Mouse (Mus musculus) neural tube, embryonic 13.5 days (tissue): ENCODE data around the gene Teddm2. TPM values are rescaled to one million over a fixed set of nuclear protein-coding genes. Genes with fewer than 3 reads are reported as not detected.

Experiments
- ATAC-seq: fragments of 200-750 bp; cut with Nextera tagmentation; 2 replicates; pipeline ENCODE4 v1.8.0; 2017; ENCODE audit warnings: low read depth, mild to moderate bottlenecking, moderate TSS enrichment, moderate library complexity
- H3K27ac ChIP-seq: fragments of 300-500 bp; sonication (generic); replicated peaks from 2 replicates; pipeline ENCODE4 v1.5.1; 2015; ENCODE audit warnings: moderate library complexity, mild to moderate bottlenecking, inconsistent platforms
- H3K27me3 ChIP-seq: fragments of 300-500 bp; sonication (generic); 2 replicates; pipeline ENCODE4 v1.6.1; 2015; ENCODE audit warnings: mild to moderate bottlenecking, inconsistent platforms
- H3K36me3 ChIP-seq: fragments of 300-500 bp; sonication (generic); 2 replicates; pipeline ENCODE4 v1.6.1; 2015; ENCODE audit warnings: mild to moderate bottlenecking, inconsistent platforms
- H3K4me1 ChIP-seq: fragments of 300-500 bp; sonication (generic); replicated peaks from 2 replicates; pipeline ENCODE4 v1.6.1; 2015; ENCODE audit warnings: inconsistent platforms
- H3K4me2 ChIP-seq: fragments of 300-500 bp; sonication (generic); 2 replicates; pipeline ENCODE4 v1.6.1; 2015; ENCODE audit warnings: inconsistent platforms, mild to moderate bottlenecking, moderate library complexity
- H3K4me3 ChIP-seq: fragments of 300-500 bp; sonication (generic); 2 replicates; pipeline ENCODE4 v1.5.1; 2015; ENCODE audit warnings: mild to moderate bottlenecking, inconsistent platforms
- H3K9ac ChIP-seq: fragments of 300-500 bp; sonication (generic); 2 replicates; pipeline ENCODE4 v1.6.1; 2015; ENCODE audit warnings: moderate library complexity, mild to moderate bottlenecking, inconsistent platforms
- H3K9me3 ChIP-seq: fragments of 300-500 bp; sonication (generic); 2 replicates; pipeline ENCODE4 v1.6.1; 2016; ENCODE audit warnings: inconsistent platforms
- WGBS: fragments of 180-500 bp; shearing (Covaris S2); methylation state at CpG from one replicate; pipeline ENCODE4 v1.1.7; 2015; 5-methylcytosine and 5-hydroxymethylcytosine counted together
- polyA plus RNA-seq: library from polyadenylated mRNA; unstranded; fragments of >200 nt; fragmentation: Nextera tagmentation; extraction: Ambion mirVana; gene quantifications from 2 replicates; pipeline ENCODE4 v1.2.1, GENCODE M21; 2015

Gene Teddm2
- polyA plus RNA-seq: 1.1 and 1.4 TPM in 2 replicates

DNA sequence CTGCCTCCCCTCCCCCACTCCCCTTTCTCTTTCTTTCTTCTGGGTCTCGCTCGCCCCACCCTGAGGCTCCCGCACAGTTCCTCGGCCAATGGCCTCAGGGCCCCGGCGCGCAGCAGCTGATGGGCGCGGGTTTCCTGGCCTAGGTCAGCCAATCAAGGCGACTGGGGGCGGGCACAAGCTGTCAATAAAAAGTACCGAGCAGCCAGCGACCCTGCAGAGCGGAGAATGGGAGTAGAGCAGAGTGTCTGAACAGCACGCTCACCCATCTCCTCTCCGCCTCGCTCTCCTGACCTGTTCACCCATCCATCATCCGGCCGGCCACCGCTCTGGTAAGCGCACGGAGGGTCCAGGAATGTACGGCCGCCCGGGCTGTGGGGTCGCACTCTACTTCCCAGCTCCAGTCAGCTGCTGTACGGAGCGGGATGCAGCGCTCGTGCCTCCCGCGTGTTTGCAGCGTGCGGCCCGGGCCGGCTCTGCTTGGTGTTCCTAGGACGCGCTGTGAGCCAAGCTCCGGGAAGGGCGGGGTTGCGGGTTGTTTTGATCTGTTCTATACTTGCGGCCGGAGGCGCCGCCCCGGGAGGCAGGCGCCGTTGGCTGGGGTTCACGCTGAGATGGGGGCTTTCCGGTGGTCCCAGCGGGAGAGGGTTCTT, at the start of gene Teddm2, which contains the start of gene Glul:
TSS of gene Teddm2 (minus strand) at position 498 of the 650 bp plus-strand sequence.
TSS of gene Glul (plus strand) at position 214 of the 650 bp plus-strand sequence.
- peaks cover 41% of the 10 kb centered on the region for H3K4me1 ChIP-seq

GRCm38 (mm10) chr1:153947837-153948236, 47.8 kb upstream of the Teddm2 start:
- Histone ChIP-seq H3K27me3 (no peaks in the 10 kb centered on the region), H3K9me3 (no peaks in the 10 kb centered on the region), H3K9ac (no peak overlapping the region), H3K27ac (no peak overlapping the region), H3K36me3 (no peaks in the 10 kb centered on the region), H3K4me1 (peaks cover 8% of the 10 kb centered on the region), H3K4me3 (no peak overlapping the region), H3K4me2 (no peak overlapping the region)
- 94% methylated on average over 6 of the region's 6 CpGs for WGBS
- no peak for ATAC-seq

More for the DNA sequence above, at the start of gene Teddm2, which contains the start of gene Glul:
- Histone ChIP-seq H3K27ac (peak within 1 kb of the TSS; percentile 96), H3K4me2 (peak within 1 kb of the TSS; percentile 92), H3K4me3 (peak within 1 kb of the TSS; percentile 67), H3K36me3 (peaks cover 21% of the 10 kb centered on the region), H3K27me3 (no peaks in the 10 kb centered on the region), H3K9ac (peak within 1 kb of the TSS; percentile 89), H3K9me3 (no peaks in the 10 kb centered on the region)
- under 1% methylated on average over 51 of the region's 51 CpGs for WGBS
- peak; percentile 98 for ATAC-seq

DNA sequence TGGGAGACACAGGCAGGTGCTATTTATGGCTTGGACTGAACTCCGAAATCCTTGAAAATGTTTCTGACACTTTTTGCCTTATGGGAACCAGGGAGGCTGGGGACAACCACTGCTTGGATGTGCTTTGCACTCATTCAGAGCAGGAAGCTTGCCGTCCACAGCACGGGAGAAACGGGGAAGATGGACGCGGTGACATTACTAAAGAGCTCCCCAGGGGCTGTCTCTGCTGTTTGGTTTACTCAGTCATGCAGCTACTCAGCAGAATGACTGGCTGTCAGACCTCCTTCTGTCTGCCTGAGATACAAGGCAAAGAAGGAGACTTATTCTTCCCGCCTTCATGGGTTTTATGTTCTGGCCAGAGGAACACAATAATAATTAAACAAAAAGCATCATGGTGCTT, 46.9 kb upstream of the Teddm2 start:
- Histone ChIP-seq H3K4me3 (no peak overlapping the region), H3K4me2 (no peak overlapping the region), H3K27me3 (no peaks in the 10 kb centered on the region), H3K9me3 (no peaks in the 10 kb centered on the region), H3K27ac (no peak overlapping the region), H3K36me3 (no peaks in the 10 kb centered on the region), H3K9ac (no peak overlapping the region), H3K4me1 (peaks cover 8% of the 10 kb centered on the region)
- 18% methylated on average over 7 of the region's 7 CpGs for WGBS
- ATAC-seq: no peak

- Histone ChIP-seq H3K27ac (no peak overlapping the region), H3K4me3 (no peak overlapping the region), H3K36me3 (no peaks in the 10 kb centered on the region), H3K9me3 (no peaks in the 10 kb centered on the region), H3K4me1 (peaks cover 8% of the 10 kb centered on the region), H3K9ac (no peak overlapping the region), H3K4me2 (no peak overlapping the region), H3K27me3 (no peaks in the 10 kb centered on the region)
- ATAC-seq: no peak
- 60% methylated on average over 5 of the region's 5 CpGs for WGBS
Observed at GRCm38 (mm10) chr1:153945181-153945580, 45.2 kb upstream of the Teddm2 start.

GRCm38 (mm10) chr1:153940986-153941385, 41.0 kb upstream of the Teddm2 start:
- Histone ChIP-seq H3K36me3 (no peaks in the 10 kb centered on the region), H3K9ac (no peak overlapping the region), H3K4me2 (no peak overlapping the region), H3K27me3 (no peaks in the 10 kb centered on the region), H3K9me3 (no peaks in the 10 kb centered on the region), H3K27ac (no peak overlapping the region), H3K4me1 (no peaks in the 10 kb centered on the region), H3K4me3 (no peak overlapping the region)
- no peak for ATAC-seq
- WGBS: 88% methylated on average over 2 of the region's 2 CpGs

DNA sequence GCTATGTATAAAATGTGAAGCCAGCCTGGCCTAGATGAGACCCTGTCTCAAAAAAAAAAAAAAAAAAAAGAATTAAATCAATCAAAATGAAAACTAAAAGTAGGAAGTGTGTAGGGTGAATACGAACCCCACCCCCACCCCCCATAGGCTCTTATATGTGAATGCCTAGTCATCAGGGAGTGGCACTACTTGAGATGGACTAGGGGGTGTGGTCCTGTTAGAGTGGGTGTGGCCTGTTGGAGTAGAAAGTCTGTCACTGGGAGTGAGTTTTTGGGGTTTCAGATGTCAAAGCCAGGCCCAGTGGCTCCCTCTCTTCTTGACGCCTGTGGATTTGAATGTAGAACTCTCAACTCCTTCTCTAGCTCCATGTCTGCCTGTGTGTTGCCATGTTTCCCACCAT, 37.0 kb upstream of the Teddm2 start:
- ATAC-seq: no peak

GRCm38 (mm10) chr1:153935844-153936380, 35.9 kb upstream of the Teddm2 start:
- 79% methylated on average over 12 of the region's 12 CpGs for WGBS
- Histone ChIP-seq H3K4me2 (no peak overlapping the region), H3K4me1 (no peaks in the 10 kb centered on the region), H3K4me3 (no peak overlapping the region), H3K9ac (no peak overlapping the region), H3K9me3 (no peaks in the 10 kb centered on the region), H3K36me3 (no peaks in the 10 kb centered on the region), H3K27me3 (no peaks in the 10 kb centered on the region), H3K27ac (no peak overlapping the region)
- no peak for ATAC-seq

More for the DNA sequence above, 37.0 kb upstream of the Teddm2 start:
- H3K27me3 ChIP-seq: no peaks in the 10 kb centered on the region
- H3K4me2 ChIP-seq: no peak overlapping the region
- H3K4me3 ChIP-seq: no peak overlapping the region
- H3K9ac ChIP-seq: no peak overlapping the region
- H3K27ac ChIP-seq: no peak overlapping the region
- H3K4me1 ChIP-seq: no peaks in the 10 kb centered on the region
- WGBS: 100% methylated on average over 2 of the region's 2 CpGs
- no peaks in the 10 kb centered on the region for H3K9me3 ChIP-seq
- H3K36me3 ChIP-seq: no peaks in the 10 kb centered on the region

GRCm38 (mm10) chr1:153933772-153934171, 33.7 kb upstream of the Teddm2 start:
- WGBS: 73% methylated on average over 1 of the region's 1 CpGs
- Histone ChIP-seq H3K27me3 (no peaks in the 10 kb centered on the region), H3K4me3 (no peak overlapping the region), H3K27ac (no peak overlapping the region), H3K36me3 (no peaks in the 10 kb centered on the region), H3K4me1 (no peaks in the 10 kb centered on the region), H3K9ac (no peak overlapping the region), H3K4me2 (no peak overlapping the region), H3K9me3 (no peaks in the 10 kb centered on the region)
- ATAC-seq: no peak

GRCm38 (mm10) chr1:153930431-153930830, 30.4 kb upstream of the Teddm2 start:
- Histone ChIP-seq H3K4me1 (no peaks in the 10 kb centered on the region), H3K4me3 (no peak overlapping the region), H3K4me2 (no peak overlapping the region), H3K36me3 (no peaks in the 10 kb centered on the region), H3K9me3 (no peaks in the 10 kb centered on the region), H3K27me3 (no peaks in the 10 kb centered on the region), H3K27ac (no peak overlapping the region), H3K9ac (no peak overlapping the region)
- ATAC-seq: no peak
- 86% methylated on average over 2 of the region's 2 CpGs for WGBS

- Histone ChIP-seq H3K9me3 (no peaks in the 10 kb centered on the region), H3K4me3 (no peak overlapping the region), H3K4me1 (no peaks in the 10 kb centered on the region), H3K9ac (no peak overlapping the region), H3K36me3 (no peaks in the 10 kb centered on the region), H3K27ac (no peak overlapping the region), H3K4me2 (no peak overlapping the region), H3K27me3 (no peaks in the 10 kb centered on the region)
- no peak for ATAC-seq
- 87% methylated on average over 6 of the region's 6 CpGs for WGBS
Observed at GRCm38 (mm10) chr1:153924395-153925385, 24.7 kb upstream of the Teddm2 start.

DNA sequence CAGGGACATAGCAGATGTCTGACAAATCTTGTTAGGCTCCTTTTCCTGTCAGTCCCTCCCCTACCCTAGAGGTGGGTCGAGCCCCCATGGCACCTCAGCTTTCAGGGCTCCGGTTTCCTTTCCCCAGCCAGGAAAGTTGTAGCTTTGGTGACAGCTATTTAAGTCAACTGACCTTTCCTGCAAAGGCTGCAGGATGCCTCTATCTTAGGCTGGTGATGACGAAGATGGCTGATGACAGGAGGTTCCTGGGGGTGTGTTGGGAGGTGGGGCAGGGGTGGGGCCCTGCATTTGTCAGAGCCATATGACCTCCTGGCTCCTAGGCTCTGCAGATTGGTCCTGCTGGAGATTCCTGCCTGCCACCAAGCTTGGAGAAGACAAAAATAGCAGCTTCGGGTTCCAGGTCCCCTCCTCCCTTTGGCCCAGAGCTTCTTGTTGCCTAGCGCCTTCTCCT, 22.6 kb upstream of the Teddm2 start:
- no peaks in the 10 kb centered on the region for H3K9me3 ChIP-seq
- H3K36me3 ChIP-seq: no peaks in the 10 kb centered on the region
- 61% methylated on average over 5 of the region's 5 CpGs for WGBS
- no peak overlapping the region for H3K9ac ChIP-seq
- no peaks in the 10 kb centered on the region for H3K4me1 ChIP-seq
- no peaks in the 10 kb centered on the region for H3K27me3 ChIP-seq
- H3K27ac ChIP-seq: no peak overlapping the region
- H3K4me3 ChIP-seq: no peak overlapping the region
- H3K4me2 ChIP-seq: no peak overlapping the region
- ATAC-seq: no peak

DNA sequence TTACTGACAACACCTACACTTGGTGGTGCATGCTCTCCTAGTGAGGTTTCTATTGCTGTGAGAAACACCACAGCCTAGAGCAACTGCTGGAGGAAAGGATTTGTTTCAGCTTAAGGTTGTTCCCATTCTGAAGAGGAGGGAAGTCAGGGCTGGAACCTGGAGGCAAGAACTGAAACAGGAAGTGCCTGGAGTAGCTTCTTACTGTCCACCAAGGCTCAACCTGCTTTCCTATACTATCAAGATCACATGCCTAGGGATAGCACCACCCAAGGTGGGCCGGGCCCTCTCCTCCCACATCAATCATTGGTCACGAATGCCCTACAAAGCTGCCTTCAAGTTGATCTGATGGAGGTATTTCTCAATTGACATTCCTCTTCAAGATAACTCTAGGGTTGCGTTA, 21.6 kb upstream of the Teddm2 start:
- no peaks in the 10 kb centered on the region for H3K36me3 ChIP-seq
- WGBS: 91% methylated on average over 3 of the region's 3 CpGs
- H3K4me2 ChIP-seq: no peak overlapping the region
- ATAC-seq: no peak
- H3K9ac ChIP-seq: no peak overlapping the region
- no peak overlapping the region for H3K4me3 ChIP-seq
- H3K9me3 ChIP-seq: no peaks in the 10 kb centered on the region
- H3K27me3 ChIP-seq: no peaks in the 10 kb centered on the region
- no peak overlapping the region for H3K27ac ChIP-seq
- H3K4me1 ChIP-seq: no peaks in the 10 kb centered on the region
